Mouse (Mus musculus) c-Kit-positive CD71-positive TER-119-positive erythroid progenitor cells, embryonic 14.5 days (primary cell): ENCODE data around the gene Gm10638.

ENCODE experiments used
- DNase-seq: peaks from one replicate; pipeline ENCODE4 v3.0.0-alpha.2; 2013; ENCODE audit warnings: low spot score

The Gm10638 gene

DNA sequence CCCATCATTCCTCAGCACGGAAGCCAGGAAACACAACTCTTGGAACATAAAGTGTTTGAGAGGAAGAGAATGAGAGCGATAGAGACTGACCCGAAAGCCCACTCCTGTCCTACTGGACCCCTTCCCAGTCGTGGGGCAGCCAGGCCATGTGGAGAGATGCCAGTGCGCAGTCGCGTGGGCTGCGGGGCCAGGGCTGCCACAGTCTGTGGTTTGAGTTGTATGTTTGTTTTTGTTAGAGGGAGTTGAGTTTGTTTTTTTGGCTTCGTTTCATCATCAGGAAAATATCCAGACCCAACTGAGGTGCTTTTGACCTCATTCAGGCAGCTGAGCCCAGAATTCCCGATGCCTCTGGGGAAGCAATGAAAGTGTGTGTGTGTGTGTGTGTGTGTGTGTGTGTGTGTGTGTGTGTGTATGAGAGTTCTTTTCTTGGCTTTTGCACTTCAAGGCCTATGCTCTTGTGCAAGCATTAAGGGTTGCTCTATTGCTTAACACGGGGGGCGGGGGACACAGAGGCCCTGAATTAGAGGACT is 42.5 kb downstream of the Gm10638 start:
- no peak for DNase-seq

DNA sequence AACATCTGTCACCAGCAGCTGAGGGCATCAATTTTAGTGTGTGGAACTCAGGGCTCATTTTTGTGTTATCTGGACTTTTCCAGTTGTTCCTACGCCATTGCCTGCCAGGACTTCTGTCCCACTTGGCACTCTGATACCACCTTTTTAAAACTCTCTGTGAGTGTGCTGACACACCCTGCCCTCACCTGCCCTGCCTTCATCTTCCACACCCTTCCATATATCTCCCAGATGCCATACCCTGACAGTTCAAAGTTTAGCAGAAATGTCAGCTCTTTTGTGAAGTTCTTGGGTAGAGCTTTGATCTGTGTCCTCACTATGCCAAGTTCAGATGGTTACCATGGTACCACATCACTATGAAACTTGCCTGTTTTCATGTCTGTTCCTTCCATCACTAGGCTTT is 44.1 kb downstream of the Gm10638 start:
- no peak for DNase-seq

GRCm38 (mm10) chr8:86791542-86791941 is 46.0 kb downstream of the Gm10638 start:
- DNase-seq: no peak

DNA sequence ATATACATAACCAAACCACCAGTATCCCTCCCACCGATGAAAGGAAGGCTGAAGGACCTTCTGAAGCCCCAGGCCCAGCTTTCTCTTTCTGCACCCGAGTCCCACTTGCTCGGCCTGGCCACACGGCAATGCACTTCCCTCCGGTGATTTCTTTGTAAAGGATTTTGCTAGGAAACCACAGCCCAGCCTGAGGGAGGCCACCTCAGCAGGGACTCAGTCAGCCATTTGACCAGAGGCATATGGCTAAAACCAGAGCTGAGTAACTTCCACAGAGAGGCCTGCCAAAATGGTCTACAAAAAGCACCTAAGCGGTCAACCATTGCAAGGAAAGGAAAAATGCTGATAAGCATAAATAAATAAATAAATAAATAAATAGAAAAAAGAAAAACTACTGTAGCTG is 49.2 kb downstream of the Gm10638 start:
- DNase-seq: no peak
